ENCODE assay signal across 13 mouse cellular contexts in genomic region chr15:78563937-78564336, GRCm38 (mm10). TPM values are rescaled to one million over a fixed set of nuclear protein-coding genes. Genes with fewer than 3 reads are reported as not detected.
DNase-seq lines count a peak whose midpoint lies in the region; ATAC-seq and TF ChIP-seq lines count a peak whose summit lies in the region.
"Had no signal": no experiment of that assay in that cellular context is flagged by ENCODE, and none has a peak within 500 bp of the region (broad histone marks: within the 10 kb centered on the region; RNA-seq: fewer than 3 reads in every experiment).

No protein-coding gene starts in this region.

- TF ChIP-seq CTCF in liver, postnatal 0 days (IDR thresholded peaks at IDR 0.05; ENCODE audit: low read depth) = no peak

- peak; percentile 86 for ATAC-seq in common myeloid progenitor, adult 5-6 weeks (replicated peaks; ENCODE audit: low read depth, poor library complexity, severe bottlenecking)
- peak; percentile 69 for ATAC-seq in liver, postnatal 0 days
- ATAC-seq: forebrain, embryonic 13.5 days; intestine, embryonic 15.5 days had no signal

- peaks cover 30% of the 10 kb centered on the region for H3K4me1 ChIP-seq in liver, postnatal 0 days (ENCODE audit: insufficient read depth)
- H3K4me1 ChIP-seq: forebrain, embryonic 13.5 days; intestine, embryonic 15.5 days had no signal

- no peaks in the 10 kb centered on the region for H3K9me3 ChIP-seq in liver, postnatal 0 days (ENCODE audit: low read length)
- H3K9me3 ChIP-seq: forebrain, embryonic 13.5 days; heart, embryonic 15.5 days; intestine, embryonic 15.5 days had no signal

- H3K27ac ChIP-seq in liver, postnatal 0 days (ENCODE audit: low read depth) = peak overlapping the region; percentile 68
- H3K27ac ChIP-seq: forebrain, embryonic 13.5 days; heart, embryonic 15.5 days; intestine, embryonic 15.5 days had no signal

- no peak overlapping the region for H3K4me3 ChIP-seq in liver, postnatal 0 days (ENCODE audit: low read depth, low read length)
- H3K4me3 ChIP-seq: forebrain, embryonic 13.5 days; heart, embryonic 15.5 days; intestine, embryonic 15.5 days had no signal

- H3K4me2 ChIP-seq in liver, postnatal 0 days (ENCODE audit: low read depth, low read length) = peak overlapping the region; percentile 38
- H3K4me2 ChIP-seq: forebrain, embryonic 13.5 days; heart, embryonic 15.5 days; intestine, embryonic 15.5 days; lung, embryonic 14.5 days had no signal

- H3K36me3 ChIP-seq in liver, postnatal 0 days (replicated peaks; ENCODE audit: insufficient read depth, low read length) = peaks cover 19% of the 10 kb centered on the region; the same call in 1 of the 2 replicates
- H3K36me3 ChIP-seq: heart, embryonic 15.5 days; intestine, embryonic 15.5 days had no signal

- no peaks in the 10 kb centered on the region for H3K27me3 ChIP-seq in liver, postnatal 0 days (ENCODE audit: insufficient read depth, low read length)
- H3K27me3 ChIP-seq: forebrain, embryonic 13.5 days; heart, embryonic 15.5 days; intestine, embryonic 15.5 days had no signal

- no peak overlapping the region; the same call in 1 of the 2 replicates for H3K9ac ChIP-seq in liver, postnatal 0 days (replicated peaks)
- H3K9ac ChIP-seq: forebrain, embryonic 13.5 days; heart, embryonic 15.5 days; intestine, embryonic 15.5 days; lung, embryonic 14.5 days had no signal

- 30% methylated on average over 5 of the region's 5 CpGs for WGBS in liver, postnatal 0 days (ENCODE audit: insufficient replicate concordance)

- no peak for TF ChIP-seq EP300 in liver, postnatal 0 days (IDR thresholded peaks at IDR 0.05; ENCODE audit: low read depth)

- peak; percentile 88 for DNase-seq in CD4-positive, CD25-positive, alpha-beta regulatory T cell, adult 2 months (ENCODE audit: low read depth, low spot score)
- peak; percentile 56 for DNase-seq in liver, postnatal 0 days
- DNase-seq in spleen, postnatal 36 days (ENCODE audit: low spot score in 2 of 2) = peak; percentile 90 to 91
- DNase-seq in kidney, adult 18-20 months = no peak
- no peak for DNase-seq in embryo, embryonic 11 days
- DNase-seq in heart, adult 8-10 months (ENCODE audit: low spot score) = no peak
- DNase-seq in layer of hippocampus, adult 9-11 months = no peak
- DNase-seq: lung, embryonic 14.5 days; right cerebral cortex, adult 18-20 months had no signal

RNA-seq across cellular contexts. Expression of gene Rac2, which starts 8.6 kb away (rescaled TPM):
- total RNA-seq in common myeloid progenitor, adult 5-6 weeks (2017) = 104 and 252 TPM in 2 replicates
- 120 and 127 TPM in 2 replicates for polyA plus RNA-seq in liver, postnatal 0 days (2015; fragmentation: Nextera tagmentation; extraction: Ambion mirVana)
- 1 to 10 TPM; 1.2 to 7.6 (median 2.7) TPM for total RNA-seq in heart, adult 8-10 months (2022)

RNA-seq across cellular contexts. Expression of gene Sstr3, which starts 19.5 kb away (rescaled TPM):
- not detected in 2 replicates for total RNA-seq in common myeloid progenitor, adult 5-6 weeks (2017)
- not detected in 2 replicates for polyA plus RNA-seq in liver, postnatal 0 days (2015; fragmentation: Nextera tagmentation; extraction: Ambion mirVana)
- not detected for total RNA-seq in heart, adult 8-10 months (2022)

RNA-seq across cellular contexts. Expression of gene C1qtnf6, which starts 32.7 kb away (rescaled TPM):
- 0.24 and 0.50 TPM in 2 replicates for total RNA-seq in common myeloid progenitor, adult 5-6 weeks (2017)
- 4.3 and 4.4 TPM in 2 replicates for polyA plus RNA-seq in liver, postnatal 0 days (2015; fragmentation: Nextera tagmentation; extraction: Ambion mirVana)
- total RNA-seq in heart, adult 8-10 months (2022) = 10 to 100 TPM in 1 of 4 experiments, 1 to 10 TPM in 3; 8.2 to 12.6 (median 9.5) TPM

RNA-seq across cellular contexts. Expression of gene Cyth4, which starts 32.9 kb away (rescaled TPM):
- total RNA-seq in common myeloid progenitor, adult 5-6 weeks (2017) = 36.3 and 48.0 TPM in 2 replicates
- polyA plus RNA-seq in liver, postnatal 0 days (2015; fragmentation: Nextera tagmentation; extraction: Ambion mirVana) = 11.5 and 13.3 TPM in 2 replicates
- total RNA-seq in heart, adult 8-10 months (2022) = 1 to 10 TPM; 4.2 to 8.7 (median 5.3) TPM

Comparison
In these comparisons a context has a peak if more than half of its experiments do, and no peak if none do; other contexts are left out.
1. DNase-seq: peak in CD4-positive, CD25-positive, alpha-beta regulatory T cell, adult 2 months (single experiment), liver, postnatal 0 days (single experiment) and spleen, postnatal 36 days (2 of 2); none in kidney, adult 18-20 months (single experiment), embryo, embryonic 11 days (single experiment), heart, adult 8-10 months (single experiment) and layer of hippocampus, adult 9-11 months (single experiment).
2. RNA of gene Rac2, which starts 8.6 kb away (total RNA-seq): 104 to 252 TPM in common myeloid progenitor, adult 5-6 weeks; 1.2 to 7.6 TPM in heart, adult 8-10 months; every median in the first group is over 10 times any median in the second.